Mouse (Mus musculus): ENCODE results near the gene Btbd35f4.
"Not testable (repeated sequence)": the region's sequence is repeated elsewhere in the genome, so short reads cannot be mapped to it uniquely, and the experiment has no call there.

The Btbd35f4 gene

DNA sequence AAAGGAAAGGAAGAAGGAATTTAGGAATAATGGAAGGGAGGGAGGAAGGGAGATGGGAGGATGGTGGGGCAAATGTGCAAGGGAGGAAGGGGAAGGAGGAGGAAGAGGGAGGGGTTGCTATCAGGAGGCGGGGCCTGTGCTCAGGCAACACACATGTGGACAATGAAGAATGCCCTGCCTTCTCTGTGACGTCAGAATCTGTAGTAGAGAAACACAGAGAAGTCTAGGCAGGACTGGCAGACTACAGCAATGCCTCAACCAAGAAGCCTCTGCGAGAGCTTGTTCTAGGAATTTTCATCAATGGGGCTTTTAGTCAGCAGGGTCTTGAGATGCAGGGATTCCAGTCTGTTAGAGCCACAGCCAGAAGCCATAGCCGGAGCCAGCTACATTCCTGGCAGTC, at the start of gene Btbd35f4:
TSS of gene Btbd35f4 (plus strand) at position 301 of the 400 bp plus-strand sequence.
- DNase-seq (ENCODE audit: low spot score) = not testable (repeated sequence)

- DNase-seq (ENCODE audit: low spot score) = not testable (repeated sequence)
These were observed 39.7 kb downstream of the Btbd35f4 start for GRCm38 (mm10) chrX:4840016-4840415.

All from urinary bladder, postnatal 25 days (tissue).